Mouse (Mus musculus): Measurements from ENCODE around the gene Olfr1223.
"Not testable (repeated sequence)": the region's sequence is repeated elsewhere in the genome, so short reads cannot be mapped to it uniquely, and the experiment has no call there.

The Olfr1223 gene

DNA sequence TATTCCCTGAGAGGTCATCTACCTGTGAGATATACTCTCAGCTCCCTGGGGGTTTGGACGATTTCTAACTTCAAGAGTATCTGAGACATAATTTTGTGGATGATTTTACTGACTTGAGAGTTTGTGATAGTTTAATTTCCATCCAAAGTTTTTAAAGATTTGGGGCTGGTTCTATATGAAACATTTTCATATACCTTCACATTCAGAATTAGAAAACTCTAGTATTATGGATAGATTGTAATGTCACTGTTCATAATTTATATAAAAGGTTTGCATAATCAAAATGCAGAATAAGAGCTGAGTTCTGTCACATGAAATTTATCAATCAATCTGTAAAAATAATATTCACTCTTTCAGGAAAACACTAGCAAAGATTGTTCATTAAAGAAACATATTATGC, at the start of gene Olfr1223:
Gene Olfr1223, minus strand, starts transcription at position 101 of the 400 bp plus-strand sequence.
- DNase-seq (ENCODE audit: low spot score in 2 of 2): no peak

GRCm38 (mm10) chr2:89199948-89200347, 48.6 kb upstream of the Olfr1223 start, which contains the start of gene Olfr1226:
Olfr1226 (minus strand) TSS chr2:89200048.
- no peak for DNase-seq (ENCODE audit: low spot score in 2 of 2)

DNA sequence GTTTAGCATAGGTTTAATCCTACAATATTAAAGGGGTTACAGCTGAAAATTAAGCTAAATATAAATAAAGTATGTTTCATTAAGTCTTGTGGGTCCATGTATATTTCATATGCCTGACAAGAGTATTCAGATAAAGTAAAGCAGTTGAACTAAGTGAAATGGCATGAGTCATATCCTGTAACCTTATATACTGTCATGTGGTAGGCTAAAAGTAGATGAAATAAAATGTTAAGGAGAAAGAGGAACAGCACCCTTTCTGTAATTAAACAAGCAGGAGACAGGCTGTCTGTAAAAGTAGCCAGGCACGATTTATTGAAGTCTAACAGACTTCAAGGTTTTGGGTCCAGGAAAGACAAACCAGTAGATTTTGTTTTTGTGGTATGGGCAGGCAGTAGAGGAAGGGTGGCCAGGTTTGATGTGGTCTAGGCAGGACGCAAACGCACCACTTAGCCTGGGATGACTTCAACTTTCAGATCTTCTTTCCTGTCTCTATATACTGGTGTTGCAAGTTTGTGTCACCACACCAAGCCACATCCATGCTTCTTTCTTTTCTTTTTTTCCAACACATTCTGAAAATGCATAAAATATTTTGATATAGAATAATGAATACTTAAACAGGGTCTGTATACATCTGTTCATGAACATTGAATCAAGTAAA, 45.1 kb upstream of the Olfr1223 start:
- DNase-seq (ENCODE audit: low spot score in 2 of 2): no peak

DNA sequence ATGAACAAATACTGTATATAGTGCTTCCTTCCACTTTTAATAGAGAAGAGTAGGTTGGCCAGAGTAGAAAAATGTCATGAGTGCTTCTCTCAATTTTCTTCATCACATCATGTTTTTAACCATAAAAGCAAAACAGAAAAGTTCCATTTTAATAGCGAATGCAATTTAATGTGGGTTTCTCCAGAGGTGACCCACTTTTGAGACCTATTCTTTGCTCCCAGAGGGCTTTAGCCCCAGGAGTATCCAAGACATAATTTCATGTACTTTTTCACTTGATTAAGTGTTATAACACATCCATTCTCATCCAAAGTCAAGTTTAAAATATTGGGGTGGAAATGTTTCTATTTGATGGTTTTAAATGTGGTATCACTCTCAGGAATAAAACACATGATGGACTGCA, 23.2 kb upstream of the Olfr1223 start, which contains the start of gene Olfr1225:
Gene Olfr1225, minus strand, starts transcription at position 101 of the 400 bp plus-strand sequence.
- DNase-seq (ENCODE audit: low spot score in 2 of 2): no peak

DNA sequence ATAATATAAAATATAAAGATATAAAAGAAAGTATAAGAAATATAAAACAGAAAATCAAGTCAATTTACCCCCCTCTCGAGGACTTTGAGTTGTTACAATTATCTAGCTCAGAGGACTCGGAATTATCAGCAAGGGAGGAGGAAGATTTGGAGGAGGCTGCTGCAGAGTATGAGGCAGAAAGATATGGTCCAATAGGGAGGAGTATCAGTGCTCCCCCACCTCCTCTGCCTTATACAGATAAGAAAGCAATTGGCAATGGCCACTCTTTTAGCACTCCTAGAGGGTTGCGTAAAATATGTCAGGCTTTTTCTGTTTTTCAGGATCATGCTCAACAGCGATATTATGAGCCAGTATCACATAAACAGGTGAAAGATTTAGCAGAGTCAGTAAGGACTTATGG, 13.4 kb upstream of the Olfr1223 start:
- not testable (repeated sequence) for DNase-seq (ENCODE audit: low spot score in 2 of 2)

DNA sequence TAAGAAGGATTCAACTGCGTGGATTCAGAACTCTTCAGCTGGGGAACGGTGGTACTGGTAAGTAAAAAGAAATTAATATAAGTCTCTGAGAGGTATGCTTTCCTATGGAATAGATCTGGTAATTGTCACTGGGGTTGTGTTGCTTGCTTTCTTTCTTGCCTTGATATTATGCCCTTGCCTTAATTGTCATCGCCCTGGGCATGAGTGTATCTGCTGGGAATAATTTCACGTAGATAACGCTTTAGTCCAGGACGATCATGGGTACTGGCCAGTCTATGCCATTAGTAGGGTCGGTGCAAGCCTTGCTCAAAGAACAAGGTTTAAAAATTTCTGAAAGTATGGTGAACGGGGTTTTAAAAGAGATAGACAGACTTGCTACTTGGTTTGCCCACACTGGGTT, 12.6 kb upstream of the Olfr1223 start, which contains the start of gene Olfr1224-ps1:
Gene Olfr1224-ps1, minus strand, starts transcription at position 101 of the 400 bp plus-strand sequence.
- DNase-seq (ENCODE audit: low spot score in 2 of 2): not testable (repeated sequence)

DNA sequence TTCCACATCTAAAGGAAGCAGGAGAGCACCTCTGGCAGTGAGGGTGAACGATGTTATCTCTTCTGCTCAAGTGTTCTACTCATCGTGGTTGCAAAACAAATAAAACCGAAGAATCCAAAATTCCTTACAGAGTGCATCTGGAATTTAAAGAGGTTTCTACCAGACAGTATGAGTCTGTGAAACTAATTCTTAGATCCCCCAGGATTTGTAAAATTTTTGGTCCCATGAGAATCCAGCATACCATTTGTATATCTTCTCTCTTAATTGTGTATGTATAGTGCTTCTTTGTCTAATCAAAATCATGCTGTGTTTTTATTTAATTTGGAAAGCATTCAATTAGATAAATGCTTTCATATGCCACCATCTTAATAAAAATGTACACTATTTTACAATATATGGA, 18.4 kb downstream of the Olfr1223 start, which contains the start of gene Olfr1222:
Gene Olfr1222, minus strand, starts transcription at position 101 of the 400 bp plus-strand sequence.
- no peak for DNase-seq (ENCODE audit: low spot score in 2 of 2)

DNA sequence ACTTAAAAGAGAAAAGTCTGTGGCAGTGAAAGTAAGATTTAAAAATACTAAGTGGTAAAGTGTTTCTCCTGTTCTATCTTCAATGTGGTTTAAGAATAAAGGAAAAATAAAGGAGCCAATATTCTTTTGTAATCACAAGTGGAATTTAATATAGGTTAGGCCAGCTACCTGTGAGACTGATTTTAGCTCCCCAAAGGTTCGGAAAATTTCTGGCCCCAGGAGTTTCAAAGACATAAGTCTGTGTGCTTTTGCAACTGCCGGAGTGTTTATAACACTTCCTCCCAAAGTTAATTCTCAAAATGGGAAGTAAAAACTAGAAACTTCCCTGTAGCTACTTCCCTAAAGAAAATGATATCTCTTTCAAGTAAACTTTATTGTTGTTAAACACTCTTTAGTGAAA, 34.2 kb downstream of the Olfr1223 start, which contains the start of gene Olfr1221:
Gene Olfr1221, minus strand, starts transcription at position 101 of the 400 bp plus-strand sequence.
- no peak for DNase-seq (ENCODE audit: low spot score in 2 of 2)

- DNase-seq (ENCODE audit: low spot score in 2 of 2): no peak
Observed at GRCm38 (mm10) chr2:89106735-89107134, 44.6 kb downstream of the Olfr1223 start, which contains the start of gene Olfr1220. Olfr1220 (minus strand) TSS chr2:89106835.

DNA sequence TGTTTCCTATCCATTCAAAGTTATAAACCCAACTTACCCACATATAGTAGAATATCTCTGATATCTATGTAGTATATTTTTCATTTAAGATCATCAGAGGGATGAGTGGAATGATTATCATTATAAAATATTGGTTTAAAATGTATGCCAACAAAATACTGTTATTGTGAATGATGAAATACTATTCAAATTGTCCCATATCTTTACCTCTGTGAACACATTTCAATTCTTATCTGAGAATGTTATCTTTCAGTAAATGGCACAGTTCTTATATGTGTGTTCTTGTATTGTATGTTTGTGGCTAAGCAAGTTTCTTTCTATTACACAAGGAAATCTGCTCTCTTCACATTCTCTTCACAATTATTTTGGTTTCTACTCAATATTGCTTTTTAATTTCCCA, 45.7 kb downstream of the Olfr1223 start:
- no peak for DNase-seq (ENCODE audit: low spot score in 2 of 2)

DNA sequence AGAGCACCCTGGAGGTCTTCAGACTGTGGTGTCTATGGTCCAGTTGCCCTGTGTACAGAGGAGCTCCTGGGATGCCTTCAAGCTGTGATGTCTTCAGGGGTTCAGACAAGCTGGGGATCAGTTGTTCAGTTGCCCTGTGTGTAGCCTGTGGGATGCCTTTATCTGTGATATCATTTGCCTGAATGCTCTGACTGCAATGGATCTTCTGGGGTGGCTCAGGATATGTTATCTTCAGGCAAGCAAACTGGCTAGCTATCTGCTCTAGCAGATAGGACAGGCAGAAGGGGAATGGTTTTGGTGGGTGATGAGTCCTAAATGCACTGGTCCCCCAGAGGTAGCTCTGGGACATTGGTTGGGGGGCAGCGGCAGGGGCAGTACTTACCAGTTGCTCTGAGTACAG, 57.5 kb downstream of the Olfr1223 start:
- no peak for DNase-seq (ENCODE audit: low spot score in 2 of 2)
